Mouse (Mus musculus): ENCODE results near the gene Rpl3l.
"Not testable (repeated sequence)": the region's sequence is repeated elsewhere in the genome, so short reads cannot be mapped to it uniquely, and the experiment has no call there.

Gene Rpl3l

GRCm38 (mm10) chr17:24719494-24720222 lies 8.0 kb upstream of the Rpl3l start:
- peak; percentile 98 for DNase-seq (ENCODE audit: inconsistent ontology term)

DNA sequence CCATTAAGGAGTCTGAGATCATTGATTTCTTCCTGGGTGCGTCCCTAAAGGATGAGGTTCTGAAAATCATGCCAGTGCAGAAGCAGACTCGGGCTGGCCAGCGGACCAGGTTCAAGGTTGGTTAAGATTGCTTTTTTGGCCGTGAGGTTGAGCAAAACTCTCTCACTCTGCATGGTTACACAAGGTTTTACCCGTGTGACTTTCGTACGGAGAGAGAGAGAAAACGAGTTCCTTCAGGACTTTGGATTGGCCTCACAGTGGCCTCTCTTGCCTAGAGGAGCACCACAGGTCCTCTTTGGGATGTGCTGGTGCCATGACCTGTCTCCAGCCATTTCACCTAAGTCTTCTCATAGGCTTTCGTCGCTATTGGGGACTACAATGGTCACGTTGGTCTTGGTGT lies 7.0 kb upstream of the Rpl3l start:
- not testable (repeated sequence) for DNase-seq (ENCODE audit: inconsistent ontology term)

GRCm38 (mm10) chr17:24721383-24721955 lies 6.2 kb upstream of the Rpl3l start:
- DNase-seq (ENCODE audit: inconsistent ontology term): not testable (repeated sequence)

- no peak for DNase-seq (ENCODE audit: inconsistent ontology term)
These were observed 5.2 kb upstream of the Rpl3l start for GRCm38 (mm10) chr17:24722220-24722924.

GRCm38 (mm10) chr17:24723122-24723880 lies 4.3 kb upstream of the Rpl3l start:
- DNase-seq (ENCODE audit: inconsistent ontology term): peak; percentile 26

GRCm38 (mm10) chr17:24723881-24724180 lies 3.8 kb upstream of the Rpl3l start:
- DNase-seq (ENCODE audit: inconsistent ontology term): no peak

DNA sequence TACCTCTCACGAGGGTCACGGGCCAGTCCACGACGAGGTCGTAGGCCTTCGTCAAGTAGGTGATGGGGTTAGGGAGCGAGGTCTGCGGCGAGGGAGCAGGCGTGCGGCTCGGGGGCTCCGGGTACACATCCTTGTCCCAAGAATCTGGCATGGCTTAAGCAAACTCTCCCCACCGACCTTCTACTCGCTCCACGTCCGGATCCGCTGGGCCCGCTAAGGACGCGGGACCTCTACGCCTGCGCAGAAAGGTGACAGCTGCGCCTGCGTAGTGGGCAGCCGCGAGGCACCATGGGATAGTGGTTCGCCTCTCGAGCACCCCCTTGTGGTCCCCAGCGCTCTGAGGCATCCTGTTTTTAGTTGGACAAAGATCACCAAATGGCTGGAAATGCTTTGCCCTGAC lies 3.4 kb upstream of the Rpl3l start, which contains the start of gene Ndufb10:
Gene Ndufb10, minus strand, starts transcription at position 295 of the 400 bp plus-strand sequence.
- DNase-seq (ENCODE audit: inconsistent ontology term): peak; percentile 93

DNA sequence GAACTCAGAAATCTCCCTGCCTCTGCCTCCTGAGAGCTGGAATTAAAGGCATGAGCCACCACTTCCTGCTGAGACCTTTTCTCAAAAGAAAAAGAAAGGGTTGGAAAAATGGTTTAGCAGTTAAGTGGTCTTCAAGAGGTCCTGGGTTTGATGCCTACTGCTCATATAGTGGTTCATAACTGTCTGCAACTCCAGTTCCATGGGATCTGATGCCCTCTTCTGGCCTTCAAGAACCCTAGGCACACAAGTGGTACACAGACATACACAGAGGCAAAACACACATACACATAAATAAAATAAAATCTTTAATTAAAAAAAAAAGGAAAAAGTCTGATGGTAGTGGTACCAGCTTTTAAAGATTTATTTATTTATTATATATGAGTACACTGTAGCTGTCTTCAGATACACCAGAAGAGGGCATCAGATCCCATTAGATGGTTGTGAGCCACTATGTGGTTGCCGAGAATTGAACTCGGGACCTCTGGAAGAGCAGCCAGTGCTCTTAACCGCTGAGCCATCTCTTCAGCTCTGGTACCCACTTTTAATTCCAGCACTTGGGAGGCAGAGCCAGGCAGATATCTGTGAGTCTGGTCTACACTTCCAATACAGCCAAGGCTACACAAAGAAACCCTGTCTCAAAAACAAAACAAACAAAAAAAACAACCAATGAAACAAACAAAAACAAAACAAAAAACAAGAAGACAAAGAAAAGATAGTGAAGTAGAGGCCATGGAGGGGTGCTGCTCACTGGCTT lies 1.8 kb upstream of the Rpl3l start:
- DNase-seq (ENCODE audit: inconsistent ontology term): no peak

DNA sequence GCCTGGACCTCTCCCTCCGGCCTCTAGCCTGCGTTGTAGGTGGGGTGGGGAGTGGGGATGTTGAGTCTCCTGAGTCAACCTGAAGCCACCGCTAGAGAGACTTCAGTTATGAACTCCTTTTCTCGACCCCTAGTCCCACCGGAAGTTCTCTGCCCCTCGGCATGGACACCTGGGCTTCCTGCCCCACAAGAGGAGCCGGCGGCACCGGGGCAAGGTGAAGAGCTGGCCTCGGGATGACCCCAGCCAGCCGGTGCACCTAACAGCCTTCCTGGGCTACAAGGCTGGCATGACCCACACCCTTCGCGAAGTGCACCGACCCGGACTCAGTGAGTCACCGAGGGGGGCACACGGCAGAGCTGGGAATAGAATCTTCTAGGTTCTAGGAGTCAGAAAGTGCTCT lies 564 bp downstream of the Rpl3l start:
- no peak for DNase-seq (ENCODE audit: inconsistent ontology term)

- DNase-seq (ENCODE audit: inconsistent ontology term): no peak
These were observed 1.4 kb downstream of the Rpl3l start for GRCm38 (mm10) chr17:24729067-24729466.

GRCm38 (mm10) chr17:24730787-24731186 lies 3.2 kb downstream of the Rpl3l start:
- no peak for DNase-seq (ENCODE audit: inconsistent ontology term)

DNA sequence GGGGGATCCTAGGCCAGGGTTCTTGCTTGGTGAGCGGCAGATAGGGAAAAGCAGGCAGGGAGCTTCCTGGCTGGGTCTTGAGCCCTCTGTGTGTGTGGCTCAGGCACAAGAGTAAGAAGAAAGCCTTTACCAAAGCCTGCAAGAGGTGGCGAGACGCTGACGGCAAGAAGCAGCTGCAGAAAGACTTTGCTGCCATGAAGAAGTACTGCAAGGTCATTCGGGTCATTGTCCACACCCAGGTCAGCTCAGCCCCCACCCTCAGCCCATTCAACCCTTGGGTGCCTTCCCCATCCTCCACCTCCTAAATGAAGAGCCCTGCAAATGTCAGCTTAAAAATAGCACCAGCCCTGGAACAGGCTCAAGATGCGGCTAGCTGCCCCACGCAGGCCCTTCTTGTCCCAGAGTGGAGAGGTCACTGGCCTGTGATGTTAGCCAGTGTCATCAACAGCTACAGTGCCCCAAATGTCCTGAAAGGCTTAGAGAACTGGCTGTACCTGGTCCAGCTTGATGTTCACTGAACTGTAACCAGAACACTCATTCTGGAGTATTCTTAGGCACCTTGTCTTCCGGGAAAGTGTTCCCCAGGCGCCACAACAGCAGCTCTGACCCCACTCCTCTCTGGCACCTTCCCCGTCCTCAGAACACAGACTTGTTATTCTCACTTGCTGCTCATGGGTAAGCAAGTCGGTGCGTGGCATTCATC lies 4.8 kb downstream of the Rpl3l start:
- no peak for DNase-seq (ENCODE audit: inconsistent ontology term)

GRCm38 (mm10) chr17:24733434-24734050 lies 5.9 kb downstream of the Rpl3l start:
- DNase-seq (ENCODE audit: inconsistent ontology term): no peak

DNA sequence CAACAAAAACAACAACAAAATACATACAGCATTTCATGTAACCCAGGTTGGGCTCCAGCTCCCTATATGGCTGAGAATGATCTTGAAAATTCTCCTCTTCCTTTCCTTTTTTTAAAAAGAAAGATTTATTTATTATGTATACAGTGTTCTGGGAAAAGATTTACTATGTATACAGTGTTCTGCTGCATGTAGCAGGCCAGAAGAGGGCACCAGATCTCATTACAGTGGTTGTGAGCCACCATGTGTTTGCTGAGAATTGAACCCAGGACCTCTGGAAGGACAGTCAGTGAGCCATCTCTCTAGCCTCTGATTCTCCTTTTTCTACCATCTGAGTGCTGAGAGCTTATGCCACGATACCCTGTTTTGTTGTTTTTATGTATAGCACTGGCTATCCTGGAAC lies 6.9 kb downstream of the Rpl3l start:
- DNase-seq (ENCODE audit: inconsistent ontology term): no peak

GRCm38 (mm10) chr17:24735446-24735845 lies 7.8 kb downstream of the Rpl3l start:
- no peak for DNase-seq (ENCODE audit: inconsistent ontology term)

DNA sequence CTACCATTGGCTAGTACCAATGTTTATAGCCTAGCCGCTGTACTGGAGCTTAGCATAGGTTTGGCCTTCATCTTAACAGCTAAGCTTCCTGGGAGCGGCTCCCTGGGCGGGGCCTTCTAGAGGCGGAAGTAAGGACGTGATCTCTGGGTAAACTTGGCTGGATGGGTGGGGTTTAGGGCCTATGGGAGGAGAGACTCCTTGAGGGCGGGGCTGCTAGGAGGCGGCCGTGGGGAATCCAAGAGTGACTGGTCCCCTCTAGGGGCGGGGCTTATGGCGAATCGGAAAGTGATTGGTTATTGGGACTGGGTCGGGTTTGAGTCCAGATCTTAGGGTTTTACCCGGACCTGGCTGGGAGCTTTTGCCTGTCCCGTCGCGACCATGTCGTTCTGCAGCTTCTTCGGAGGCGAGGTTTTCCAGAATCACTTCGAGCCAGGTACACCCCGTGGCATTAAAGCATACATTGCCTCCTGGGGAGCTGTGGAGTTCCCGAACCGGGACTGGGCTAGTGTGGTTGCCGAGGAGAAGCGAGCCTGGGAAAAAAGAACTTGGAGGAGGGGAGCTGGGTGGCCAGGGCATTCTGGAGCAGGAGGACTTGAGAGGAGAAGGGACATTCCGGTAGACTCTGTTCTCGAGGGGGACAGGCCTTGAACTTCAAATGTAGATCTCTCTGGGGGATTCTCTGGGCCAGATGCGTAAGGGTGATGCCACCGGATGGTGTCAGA lies 8.9 kb downstream of the Rpl3l start, which contains the start of gene Msrb1:
Gene Msrb1, plus strand, starts transcription at position 313 of the 722 bp plus-strand sequence.
- DNase-seq (ENCODE audit: inconsistent ontology term): peak; percentile 99

DNA sequence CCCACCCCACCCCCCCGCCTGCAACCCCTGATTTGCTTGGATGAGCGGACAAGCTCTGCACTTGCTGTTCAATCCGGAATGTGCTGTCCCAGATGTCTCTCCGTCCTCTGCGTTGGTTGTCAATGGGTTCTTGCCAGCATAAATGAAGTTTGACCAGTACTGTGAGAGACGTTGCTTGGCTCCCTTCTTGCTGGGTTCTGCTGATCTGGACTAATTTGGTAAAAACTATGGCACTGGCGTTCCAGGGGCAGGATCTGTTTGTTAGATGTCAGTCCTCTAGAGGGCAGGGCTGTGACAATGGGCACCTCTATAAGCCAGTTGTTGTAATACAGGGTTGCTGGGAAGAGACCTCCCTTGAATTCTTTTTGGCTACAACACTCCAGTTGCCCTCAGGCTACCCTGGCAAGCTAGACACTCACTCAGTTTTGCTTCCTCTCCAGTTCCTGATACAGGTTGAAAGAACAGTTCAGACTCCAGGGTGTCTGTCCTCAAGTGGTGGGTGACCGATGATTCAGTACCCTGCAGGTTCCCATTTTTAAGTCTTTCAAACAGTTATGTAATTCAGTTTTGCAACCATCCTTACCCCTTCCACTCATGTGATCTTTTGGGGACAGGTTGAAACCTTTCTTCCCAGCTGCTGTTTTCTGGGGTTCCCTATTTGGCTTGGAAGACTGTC lies 9.7 kb downstream of the Rpl3l start:
- DNase-seq (ENCODE audit: inconsistent ontology term): peak; percentile 54

DNA sequence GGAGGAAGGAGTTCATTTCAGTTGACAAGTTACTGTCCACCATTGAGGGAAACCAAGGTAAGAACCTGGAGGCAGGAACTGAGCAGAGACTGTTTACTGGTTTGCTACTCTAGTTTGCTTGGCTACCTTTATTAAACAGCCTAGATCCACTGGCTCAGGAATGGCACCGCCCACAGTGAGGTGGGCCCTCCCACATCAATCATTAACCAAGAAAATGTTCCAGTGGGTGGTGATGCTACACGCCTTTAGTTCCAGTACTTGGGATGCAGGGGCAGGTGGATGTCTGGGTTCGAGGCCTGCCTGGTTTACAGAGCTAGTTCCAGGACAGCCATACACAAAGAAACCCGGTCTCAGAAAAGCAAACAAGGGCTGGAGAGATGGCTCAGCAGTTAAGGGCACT lies 10.6 kb downstream of the Rpl3l start:
- DNase-seq (ENCODE audit: inconsistent ontology term): no peak

GRCm38 (mm10) chr17:24739926-24740325 lies 12.3 kb downstream of the Rpl3l start:
- no peak for DNase-seq (ENCODE audit: inconsistent ontology term)

Measured in Muller cell, postnatal 12 days (primary cell).